Mouse (Mus musculus) thymus, adult 2 months (tissue): Measurements from ENCODE around the gene Irs3.

ENCODE experiments used
- CTCF ChIP-seq: fragments of 200-500 bp; IDR thresholded peaks from 2 replicates; pipeline ENCODE4 v1.5.1; 2012; ENCODE audit warnings: mild to moderate bottlenecking, control low read depth, low read length, moderate library complexity, borderline replicate concordance; ENCODE audit not compliant: control insufficient read depth, poor library complexity, insufficient read depth; ENCODE audit errors: extremely low read depth
- POLR2A ChIP-seq: fragments of 200-500 bp; IDR thresholded peaks from 2 replicates; pipeline ENCODE4 v1.6.1; 2012; ENCODE audit warnings: mild to moderate bottlenecking, low read length, control low read depth, moderate library complexity; ENCODE audit not compliant: control insufficient read depth, poor library complexity, insufficient read depth; ENCODE audit errors: extremely low read depth

DNA sequence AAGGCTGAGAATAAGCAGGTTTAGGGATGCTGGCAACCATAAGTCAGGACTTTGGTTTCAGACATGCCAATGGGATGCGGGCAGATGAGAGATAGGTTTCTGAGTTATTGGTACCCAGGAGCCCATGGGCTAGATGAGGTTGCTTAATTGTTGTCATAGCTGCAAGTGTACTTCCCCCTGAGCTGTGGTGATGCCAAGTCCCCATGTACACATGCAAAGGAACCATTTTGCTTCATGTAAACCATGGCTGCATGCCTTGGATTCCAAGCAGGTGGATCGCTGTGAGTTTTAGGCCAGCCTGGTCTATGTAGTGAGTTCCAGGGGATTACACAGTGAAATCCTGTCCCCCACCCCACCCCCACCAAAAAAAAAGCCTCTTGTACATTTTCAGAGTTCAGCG, 40.1 kb upstream of the Irs3 start:
- TF ChIP-seq CTCF (no peak), POLR2A (no peak)
